Mouse (Mus musculus) adrenal gland, postnatal 14 days (tissue): ENCODE data around the gene Ankrd6. TPM values are rescaled to one million over a fixed set of nuclear protein-coding genes. Genes with fewer than 3 reads are reported as not detected.

ENCODE experiments used
- DNase-seq: peaks from one replicate; pipeline ENCODE4 v3.0.0; 2021; ENCODE audit warnings: mixed read lengths
- total RNA-seq: library from RNA; stranded (reverse); gene quantifications from 2 replicates; pipeline ENCODE4 v1.2.3, GENCODE M21; 2021

Ankrd6 gene
- total RNA-seq, 1 experiment from 2014 or later, result 3.0 TPM

DNA sequence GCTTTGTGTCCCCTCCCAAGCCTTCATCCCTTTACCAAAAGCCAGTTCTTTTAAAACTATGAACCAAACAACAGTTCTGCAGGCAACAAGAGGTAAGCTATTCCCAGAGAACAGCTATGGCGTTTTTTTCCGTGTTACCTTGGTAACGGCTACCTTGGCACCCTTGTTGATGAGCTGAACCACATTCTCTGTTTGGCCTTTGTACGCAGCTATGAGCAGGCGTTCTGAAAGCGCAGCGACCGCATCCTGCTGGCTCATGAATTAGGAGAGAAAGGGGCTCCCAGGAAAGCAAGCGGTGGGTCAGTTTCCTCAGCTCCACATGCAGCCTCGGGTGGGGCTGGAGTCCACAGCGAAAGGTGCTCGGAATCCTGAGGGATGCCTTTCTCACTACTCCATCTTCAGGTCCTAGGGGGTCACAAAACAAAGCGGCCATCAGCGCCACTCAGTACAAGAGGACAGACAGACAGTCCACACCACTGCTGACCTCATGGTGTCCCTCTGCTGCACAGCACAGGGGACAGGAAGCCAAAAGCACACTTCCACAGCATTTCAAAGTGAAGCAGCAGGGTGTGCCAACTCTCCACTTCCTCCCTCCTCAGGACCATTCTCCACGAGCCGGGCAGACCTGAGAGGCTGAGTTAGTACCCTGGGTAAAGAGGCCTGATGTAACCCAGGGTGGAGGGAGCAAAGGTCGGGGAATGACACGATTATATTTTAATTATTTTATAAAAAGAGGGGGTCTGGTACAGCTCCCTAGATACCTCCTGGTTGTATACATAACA lies 90.3 kb downstream of the Ankrd6 start:
- no peak for DNase-seq

DNA sequence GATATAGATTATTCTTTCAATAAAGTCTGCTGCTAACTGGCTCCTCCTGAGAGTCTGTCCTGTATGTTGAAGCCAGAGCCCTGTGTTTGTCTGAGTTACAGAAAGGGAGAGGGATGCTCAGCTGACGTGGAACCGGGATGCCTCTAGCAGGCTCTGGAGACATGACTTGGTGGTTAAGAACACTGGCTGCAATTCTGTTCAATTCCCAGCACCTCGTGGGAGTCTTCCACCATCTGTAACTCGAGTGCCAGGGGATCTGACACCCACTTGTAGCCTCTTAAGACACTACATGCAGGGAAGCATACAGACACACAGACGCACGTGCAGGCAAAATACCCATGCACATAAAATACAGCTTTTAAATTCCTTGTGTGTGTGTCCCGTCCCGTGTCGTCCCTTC lies 95.1 kb downstream of the Ankrd6 start:
- no peak for DNase-seq

DNA sequence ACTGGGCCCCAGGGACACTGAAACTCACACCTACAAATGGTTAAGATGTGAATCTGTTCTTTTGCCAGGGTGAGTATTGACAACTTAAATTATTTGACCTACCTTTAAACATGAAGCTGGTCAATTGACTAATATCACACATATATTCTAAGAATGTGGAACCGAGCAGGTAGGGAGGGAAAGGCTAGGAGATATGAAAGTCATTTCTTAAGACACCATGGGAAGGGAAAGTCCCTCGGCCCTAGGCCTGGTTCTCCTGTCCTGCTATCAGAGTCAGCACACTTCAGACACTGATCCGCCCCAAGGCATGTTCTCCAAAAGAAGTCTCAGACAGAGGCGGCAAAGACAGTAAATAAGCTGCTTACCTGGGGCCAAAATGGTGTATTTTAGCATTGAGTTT lies 95.7 kb downstream of the Ankrd6 start:
- DNase-seq, result no peak

DNA sequence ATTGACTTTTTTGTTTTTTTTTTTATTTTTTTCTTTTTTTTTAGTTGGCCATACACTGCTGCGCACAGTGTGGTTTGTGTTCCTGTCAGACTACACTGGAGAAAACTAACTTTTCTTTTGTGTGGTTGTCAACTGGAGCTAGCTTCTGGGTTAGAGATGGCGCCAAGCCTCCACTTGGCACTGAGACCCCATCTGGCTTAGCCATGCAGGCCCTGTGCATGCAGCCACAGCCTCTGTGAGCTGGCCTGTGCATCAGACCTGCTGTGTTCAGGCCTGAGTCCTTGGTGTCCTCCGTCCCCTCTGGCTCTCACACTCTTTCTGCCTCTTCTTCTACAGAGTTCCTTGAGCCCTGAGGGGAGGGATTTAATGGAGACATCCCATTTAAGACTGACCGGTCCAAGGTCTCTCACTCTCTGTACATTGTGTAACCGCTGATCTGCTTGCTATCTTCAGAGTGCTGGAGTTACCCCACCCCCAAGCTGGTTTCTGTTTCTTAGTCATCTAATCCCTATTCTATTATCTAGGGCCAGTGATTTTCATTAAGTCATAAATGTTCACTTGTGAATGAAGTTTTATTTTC lies 96.9 kb downstream of the Ankrd6 start:
- DNase-seq, result no peak

DNA sequence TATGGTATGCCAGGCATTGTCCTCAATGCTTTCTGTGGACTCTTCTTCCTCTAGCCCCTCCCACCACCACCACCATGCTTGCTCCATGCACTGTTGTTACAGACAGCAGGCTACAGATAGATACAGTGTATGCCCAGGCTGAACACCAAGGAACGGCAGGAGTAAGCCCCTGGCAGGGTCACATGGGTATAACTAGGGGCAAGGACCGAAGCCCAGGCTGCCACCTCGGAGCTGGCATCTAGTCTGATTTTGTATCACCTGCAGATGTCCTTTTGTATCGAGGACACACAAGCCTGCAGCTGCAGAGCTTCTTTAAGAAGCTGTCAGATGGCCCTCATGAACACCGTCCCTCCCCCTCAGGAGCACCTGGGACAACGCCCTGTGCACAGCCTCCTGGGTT lies 97.8 kb downstream of the Ankrd6 start:
- DNase-seq, result no peak

DNA sequence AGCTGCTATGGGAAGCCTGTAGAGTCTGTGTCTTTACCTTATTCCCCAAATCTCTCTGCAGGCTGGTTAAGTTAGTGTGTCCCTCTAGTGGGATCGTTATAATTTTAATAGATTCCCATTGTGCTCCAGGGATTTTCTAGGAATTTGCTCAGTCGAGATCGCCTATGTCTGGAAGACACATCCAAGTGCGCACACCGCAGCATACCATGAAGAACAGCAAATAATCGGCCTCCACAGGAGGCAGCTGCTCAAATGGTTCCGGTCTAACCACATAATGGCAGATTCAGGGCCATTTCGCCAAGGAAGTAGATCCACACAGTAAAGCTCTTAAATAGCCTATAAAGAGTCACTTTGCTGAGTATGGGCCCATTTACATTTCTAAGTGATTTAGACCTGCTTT lies 98.3 kb downstream of the Ankrd6 start:
- no peak for DNase-seq

DNA sequence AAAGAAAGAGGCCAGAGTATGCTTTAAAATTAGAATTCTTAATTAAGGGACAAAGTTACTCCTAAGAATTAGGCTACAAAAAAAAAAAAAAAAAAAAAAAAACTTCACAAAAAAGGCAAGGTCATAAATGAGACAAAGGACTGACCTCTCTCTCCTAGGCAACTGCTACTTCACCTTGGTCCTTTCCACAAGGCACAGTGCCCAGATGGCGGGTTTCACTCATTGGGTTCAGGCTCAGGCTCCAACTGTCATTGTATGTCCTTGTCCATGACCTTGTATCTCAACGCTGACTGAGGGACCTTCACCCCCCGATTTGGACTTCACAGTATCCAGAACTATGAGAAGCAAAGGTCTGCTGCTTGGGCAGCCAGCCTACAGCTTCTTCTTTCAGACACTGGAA lies 112.2 kb downstream of the Ankrd6 start:
- DNase-seq, result peak; percentile 41

DNA sequence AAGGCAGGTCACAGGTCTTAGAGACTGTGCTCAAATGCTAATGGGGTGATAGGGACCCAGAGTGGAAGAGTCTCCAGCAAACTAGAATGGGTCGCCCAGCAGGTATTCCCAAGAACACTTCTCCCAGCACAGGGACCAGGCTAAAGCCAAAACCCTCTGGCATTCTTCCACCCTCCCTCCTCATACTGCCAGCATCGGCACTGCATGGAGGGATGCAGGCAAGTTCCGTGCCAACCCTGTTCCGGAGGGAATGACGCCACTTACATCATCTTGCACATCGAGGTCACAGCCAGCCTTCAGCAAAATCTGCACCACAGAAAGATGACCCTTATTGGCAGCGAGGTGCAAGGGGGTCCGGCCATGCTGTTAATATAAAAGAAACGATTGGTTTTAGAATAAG lies 114.6 kb downstream of the Ankrd6 start:
- no peak for DNase-seq

DNA sequence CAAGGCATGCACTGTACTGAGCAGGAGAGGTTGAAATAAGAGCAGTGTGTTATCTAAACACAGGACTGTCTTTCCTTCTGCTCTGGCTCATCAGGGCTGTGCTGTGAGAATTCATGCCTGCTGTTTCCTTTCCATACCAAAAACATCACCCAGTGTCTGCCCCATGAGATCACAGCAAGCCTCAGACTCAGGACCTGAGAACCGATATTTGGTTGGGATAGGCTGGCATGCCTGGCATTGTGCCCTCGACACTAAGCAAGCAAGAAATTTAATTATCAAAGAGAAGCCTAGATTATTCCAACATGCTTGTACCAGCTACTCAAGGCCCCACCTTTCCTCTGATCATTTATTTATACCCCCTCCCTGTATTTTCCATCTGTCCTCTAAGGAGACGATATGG lies 116.1 kb downstream of the Ankrd6 start:
- no peak for DNase-seq

DNA sequence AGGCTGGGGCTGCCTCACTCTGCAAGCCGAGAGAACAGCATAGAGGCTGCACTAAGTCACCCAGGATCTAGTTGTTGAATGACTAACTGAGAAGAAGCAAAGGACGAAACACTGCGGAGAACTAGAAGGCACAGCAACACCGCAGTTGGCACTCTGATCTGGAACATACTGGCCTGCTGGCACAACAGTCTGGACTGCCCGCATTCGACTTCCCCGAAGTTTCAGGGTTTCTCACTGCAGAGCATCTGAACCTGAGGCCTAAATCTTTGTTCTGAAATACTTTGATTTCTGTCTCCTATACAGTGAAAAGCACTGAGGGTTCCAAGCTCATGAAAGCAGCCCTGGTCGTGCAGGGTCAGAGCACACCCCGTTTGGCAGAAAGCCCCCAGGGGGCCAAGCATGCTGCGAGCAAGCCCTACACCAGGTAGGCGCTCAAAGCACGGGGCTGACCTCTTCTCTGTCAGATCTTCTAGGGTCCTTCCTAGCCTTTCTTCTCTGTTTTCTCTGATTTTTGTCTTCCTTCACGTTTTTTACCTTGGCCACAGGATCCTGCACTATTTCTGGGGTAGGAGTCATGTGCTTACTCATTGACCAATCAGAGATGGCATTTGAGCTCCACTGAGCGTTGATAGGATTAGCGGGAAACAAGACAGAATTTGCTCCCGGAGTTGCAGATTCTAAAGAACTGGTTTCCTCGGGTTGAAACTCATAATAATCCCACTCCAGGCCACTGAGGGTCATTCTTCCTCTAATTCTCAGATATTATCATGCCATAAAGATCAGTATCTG lies 117.0 kb downstream of the Ankrd6 start:
- no peak for DNase-seq

DNA sequence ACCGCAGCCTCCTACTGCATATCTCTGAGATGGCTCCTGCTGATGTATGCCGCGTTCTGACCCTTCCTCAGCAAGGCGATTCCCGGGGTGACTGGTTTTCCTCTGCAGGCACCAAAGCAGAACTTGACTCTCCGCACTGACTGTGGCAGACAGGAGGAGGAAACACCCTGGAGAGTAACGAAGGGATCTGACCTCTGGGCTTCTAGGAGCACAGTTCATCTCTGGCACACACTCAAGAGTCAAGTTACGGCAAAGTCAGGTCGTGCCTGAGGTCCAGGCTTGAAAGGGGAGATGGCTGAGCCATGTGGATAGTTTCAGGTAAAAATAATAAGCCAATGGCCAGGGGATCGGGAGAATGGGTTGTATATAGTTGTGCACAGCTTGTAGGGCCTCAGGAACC lies 121.3 kb downstream of the Ankrd6 start:
- DNase-seq, result no peak

DNA sequence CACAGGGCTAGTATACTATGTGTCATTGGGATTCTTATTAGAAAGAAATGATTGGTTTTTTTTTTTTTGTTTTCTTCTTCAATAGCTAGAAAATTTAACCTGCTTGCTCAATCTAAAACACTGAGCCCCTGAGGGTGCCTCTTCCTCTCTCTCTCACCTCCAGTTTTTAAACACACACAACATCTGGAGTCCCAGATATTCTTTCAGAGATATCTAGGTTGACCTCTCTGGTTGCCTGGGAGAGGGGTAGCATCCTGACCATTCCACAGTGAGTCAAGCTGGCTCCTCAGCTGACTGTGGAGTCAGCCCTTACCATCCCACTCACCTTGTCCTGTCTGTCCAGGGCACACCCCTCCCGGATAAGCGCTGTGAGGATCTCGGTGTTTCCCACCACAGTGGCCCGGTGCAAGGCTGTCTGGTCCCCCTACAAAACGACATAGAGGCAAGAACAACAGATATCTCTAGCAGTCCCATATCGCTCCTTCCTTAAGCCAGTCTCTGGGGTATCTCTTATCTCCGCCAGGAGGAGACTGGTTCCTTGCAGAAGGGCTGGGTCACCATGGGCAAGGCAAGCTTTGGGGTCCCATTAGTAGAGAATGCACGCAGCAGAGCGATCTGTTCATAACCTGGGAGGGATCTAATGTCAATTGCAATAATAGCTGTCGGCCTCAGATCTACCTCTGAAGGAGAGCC lies 122.1 kb downstream of the Ankrd6 start:
- DNase-seq, result no peak

DNA sequence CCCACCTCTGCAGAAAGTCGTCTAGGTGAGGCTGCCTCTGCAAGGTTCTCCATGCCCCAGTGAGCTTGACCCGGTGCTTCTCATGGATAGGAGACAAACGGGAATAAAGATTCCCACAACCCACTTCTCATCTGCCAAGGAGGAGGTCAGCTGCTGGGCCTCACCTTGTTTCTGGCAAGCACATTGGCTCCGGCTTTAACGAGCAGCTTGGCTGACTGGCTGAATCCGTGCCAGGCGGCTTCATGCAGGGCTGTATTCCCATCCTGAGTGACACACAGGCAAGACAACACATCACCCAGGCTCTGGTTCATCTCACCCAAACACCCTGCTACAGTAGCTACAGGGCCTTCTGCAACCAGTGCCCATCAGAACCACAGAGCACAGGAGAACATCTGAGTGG lies 123.7 kb downstream of the Ankrd6 start:
- peak; percentile 17 for DNase-seq

DNA sequence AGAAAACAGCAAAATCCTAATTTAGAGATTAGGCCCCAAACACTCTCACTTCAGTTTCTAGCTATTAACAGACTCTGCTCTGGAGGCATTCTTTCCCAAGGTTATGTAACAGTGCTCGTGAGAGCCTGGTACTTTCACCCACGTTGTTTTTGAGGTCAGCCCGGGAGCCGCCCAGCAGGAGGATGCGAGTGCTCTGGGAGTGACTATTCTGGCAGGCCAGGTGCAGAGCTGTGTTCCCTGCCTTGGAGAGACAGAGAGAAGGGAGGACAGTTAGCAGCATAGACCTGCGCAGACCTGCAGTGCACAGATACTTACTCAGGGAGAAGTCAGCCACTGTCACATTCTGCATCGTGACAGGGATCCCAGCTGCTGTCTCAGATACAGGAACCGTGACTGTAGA lies 126.4 kb downstream of the Ankrd6 start:
- no peak for DNase-seq

DNA sequence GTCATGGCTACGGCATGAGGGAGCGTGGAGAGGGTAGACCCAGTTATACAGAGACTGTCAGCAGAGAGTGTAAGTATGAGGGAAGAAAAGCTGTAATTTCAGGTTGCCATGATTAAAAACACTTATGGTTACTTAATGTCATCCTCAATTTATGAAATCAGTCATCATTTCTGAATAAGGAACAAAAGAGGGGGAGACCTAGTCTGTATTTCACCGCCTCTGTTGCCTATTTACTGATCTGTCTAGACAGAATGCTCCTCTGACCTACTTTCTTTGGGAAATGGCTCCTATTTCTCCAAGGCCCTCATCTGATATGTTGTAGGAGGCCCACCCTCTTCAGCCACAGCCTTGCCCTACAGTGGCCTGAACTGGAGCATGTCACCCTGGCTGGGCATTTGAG lies 130.0 kb downstream of the Ankrd6 start:
- DNase-seq, result no peak

DNA sequence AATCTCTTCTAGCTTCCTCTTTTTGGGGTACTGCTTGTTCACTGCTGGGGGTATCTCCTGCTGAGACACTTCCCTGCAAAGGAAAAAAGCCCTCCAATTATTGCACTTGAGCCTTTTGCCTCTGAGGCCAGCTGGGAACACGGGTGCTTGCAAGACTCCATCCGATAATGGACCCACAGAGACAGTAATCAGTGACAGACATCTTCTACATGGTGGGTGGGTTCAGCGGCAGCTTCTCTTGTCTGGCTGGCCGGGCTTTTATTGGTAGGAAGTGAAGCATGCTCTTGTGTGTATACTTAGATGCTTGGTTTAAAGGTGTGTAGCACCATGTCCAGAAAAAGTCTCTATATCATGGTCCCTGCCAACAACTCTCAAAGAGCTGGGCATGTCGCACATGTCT lies 133.2 kb downstream of the Ankrd6 start:
- no peak for DNase-seq

DNA sequence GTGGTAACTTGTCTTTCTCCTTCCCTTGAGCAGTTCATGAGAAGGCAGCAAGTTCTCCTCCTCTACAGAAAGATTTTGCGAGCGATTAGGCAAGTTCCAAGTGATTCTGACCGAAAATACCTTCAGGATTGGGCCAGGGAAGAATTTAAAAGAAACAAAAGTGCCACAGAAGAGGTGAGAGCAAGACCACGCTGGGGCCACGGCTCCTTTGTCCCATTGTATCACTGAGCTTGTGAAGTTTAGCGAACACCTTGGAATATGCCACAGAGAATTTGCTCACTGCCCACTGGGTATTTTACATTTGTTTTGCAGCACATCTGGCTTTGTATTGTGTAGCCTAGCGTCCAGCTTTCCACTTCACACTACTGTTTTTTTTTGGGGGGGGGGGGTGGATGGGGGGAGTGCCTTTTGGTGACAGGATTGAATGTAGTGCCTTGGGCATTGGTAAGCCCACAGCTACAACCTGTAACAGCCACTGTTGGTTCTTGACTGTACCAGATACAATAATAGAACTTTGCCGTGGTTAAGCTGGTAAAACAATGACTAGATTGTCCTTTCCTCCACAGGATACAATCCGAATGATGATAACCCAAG lies 150.0 kb downstream of the Ankrd6 start:
- peak; percentile 8 for DNase-seq

DNA sequence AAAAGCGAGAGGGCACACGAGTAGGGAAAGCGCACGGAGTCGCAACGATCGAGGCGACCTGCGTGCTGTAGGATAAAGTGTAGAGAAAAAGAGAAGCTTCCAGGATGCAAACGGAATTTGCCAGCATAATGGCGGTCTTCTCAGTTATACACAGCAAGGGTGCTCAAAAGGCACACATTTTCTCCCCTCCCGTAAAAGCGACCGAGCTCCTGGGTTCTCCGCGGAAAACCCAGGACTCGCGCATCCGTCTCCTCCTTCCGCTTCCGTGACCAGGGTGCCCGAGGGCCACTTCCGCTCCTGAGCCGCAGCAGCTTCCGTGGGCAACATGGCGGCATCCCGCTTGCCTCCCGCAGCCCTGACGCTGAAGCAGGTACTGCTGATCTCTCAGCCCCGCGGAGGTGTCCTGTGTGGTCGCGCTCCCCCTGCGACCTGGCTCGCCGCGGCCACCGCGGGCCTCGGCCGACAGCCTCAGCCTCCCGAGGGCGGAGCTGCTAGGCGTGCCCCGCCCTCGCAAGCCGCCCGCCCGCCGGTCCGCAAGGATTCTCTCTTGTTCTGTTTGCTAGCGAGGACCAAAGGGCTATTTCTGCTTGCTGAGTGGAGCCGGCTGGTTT lies 150.6 kb downstream of the Ankrd6 start, which contains the start of gene Lyrm2:
Gene Lyrm2, plus strand, starts transcription at position 288 of the 611 bp plus-strand sequence.
- peak; percentile 89 for DNase-seq

DNA sequence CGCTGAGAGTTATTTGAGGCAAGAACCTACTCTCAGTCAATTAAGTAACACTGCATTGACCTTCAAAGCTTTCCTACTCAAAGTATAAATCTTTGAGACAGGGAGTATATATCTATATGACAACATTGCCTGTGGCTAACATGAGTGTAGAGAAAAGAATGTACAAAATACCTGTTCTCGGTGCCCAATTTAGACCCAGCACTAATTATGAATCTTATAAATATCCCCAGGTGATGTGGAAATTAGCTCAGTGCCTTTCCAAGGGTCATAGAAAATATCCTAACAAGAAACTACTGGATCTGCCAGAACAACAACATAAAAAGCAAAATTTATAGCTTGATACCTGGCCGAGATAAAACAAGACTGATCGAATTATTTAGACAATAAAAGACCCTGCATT lies 151.7 kb downstream of the Ankrd6 start:
- DNase-seq, result no peak

DNA sequence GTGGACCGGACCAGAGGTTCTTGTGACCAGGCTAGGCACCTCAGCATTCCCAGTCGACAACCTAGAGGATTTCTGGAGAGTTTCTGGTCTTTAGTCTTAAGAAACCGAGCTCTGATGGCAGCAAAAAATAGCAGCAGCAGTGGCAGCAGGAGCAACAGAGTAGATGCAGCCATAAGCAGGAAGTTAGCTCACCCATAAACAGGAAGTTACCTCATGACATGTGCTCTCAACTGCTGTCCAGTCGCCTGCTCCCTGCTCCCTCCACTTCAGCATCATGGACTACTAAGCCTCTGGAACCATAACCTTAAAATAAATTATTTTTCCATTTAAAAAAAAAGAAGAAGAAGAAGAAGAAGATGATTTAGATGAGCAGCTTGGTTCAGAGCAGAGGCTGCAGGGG lies 161.6 kb downstream of the Ankrd6 start:
- no peak for DNase-seq

DNA sequence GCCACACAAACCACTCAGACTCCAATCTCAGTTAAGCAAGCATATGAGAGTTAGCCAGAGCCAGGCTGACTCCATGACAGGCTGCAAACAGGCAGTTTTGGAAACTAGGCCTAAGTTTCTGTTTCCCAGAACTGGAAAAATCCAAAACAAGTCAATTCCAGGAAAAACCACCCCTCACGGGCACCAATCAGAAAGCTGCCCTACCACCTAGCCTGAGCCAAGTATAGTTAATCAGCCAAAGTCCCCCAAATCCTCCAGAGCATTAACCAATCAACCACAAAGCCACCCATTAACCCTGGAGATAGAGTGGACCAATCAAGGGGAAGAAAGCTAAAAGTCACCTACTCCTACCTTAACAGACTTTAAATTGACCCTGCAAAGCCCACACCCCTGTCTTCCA lies 163.5 kb downstream of the Ankrd6 start:
- DNase-seq, result no peak

DNA sequence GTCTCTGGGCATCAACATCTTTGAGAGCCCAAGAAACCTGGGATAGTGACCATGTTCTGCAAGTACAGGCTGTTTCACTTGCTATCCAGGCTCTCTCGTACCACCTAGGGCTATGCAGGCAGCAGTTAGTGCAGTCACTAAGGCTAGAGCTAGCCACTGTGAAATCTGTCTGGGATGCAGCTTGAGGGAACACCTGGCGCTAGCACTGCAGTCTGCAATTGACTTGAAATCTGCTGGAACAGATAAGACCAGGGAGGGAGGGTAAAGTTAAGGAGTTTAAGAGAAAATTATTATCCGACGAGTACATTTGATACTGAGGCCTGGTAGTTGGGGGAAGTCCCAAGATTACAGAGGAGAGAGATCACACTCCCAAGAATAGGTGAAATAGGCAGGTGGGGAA lies 170.6 kb downstream of the Ankrd6 start:
- no peak for DNase-seq
